Mouse (Mus musculus) kidney, embryonic 14.5 days (tissue): ENCODE data around the gene Med24. TPM values are rescaled to one million over a fixed set of nuclear protein-coding genes. Genes with fewer than 3 reads are reported as not detected.

Source experiments
- ATAC-seq: fragments of 200-750 bp; cut with Nextera tagmentation; 2 replicates; pipeline ENCODE4 v1.8.0; 2017; ENCODE audit warnings: moderate number of reproducible peaks, mild to moderate bottlenecking, moderate TSS enrichment, moderate library complexity; ENCODE audit not compliant: low FRiP score, low TSS enrichment
- H3K27ac ChIP-seq: fragments of 300-500 bp; sonication (generic); 2 replicates; pipeline ENCODE4 v1.5.1; 2014; ENCODE audit warnings: low read depth, mild to moderate bottlenecking, low read length, moderate library complexity, mixed read lengths
- H3K27me3 ChIP-seq: fragments of 300-500 bp; sonication (generic); 2 replicates; pipeline ENCODE4 v1.6.1; 2014; ENCODE audit warnings: mild to moderate bottlenecking, low read length; ENCODE audit not compliant: control insufficient read depth, insufficient read depth
- H3K36me3 ChIP-seq: fragments of 300-500 bp; sonication (generic); 2 replicates; pipeline ENCODE4 v1.6.1; 2014; ENCODE audit warnings: low read length, mixed read lengths; ENCODE audit not compliant: control insufficient read depth, insufficient read depth
- H3K4me1 ChIP-seq: fragments of 300-500 bp; sonication (generic); 2 replicates; pipeline ENCODE4 v1.6.1; 2014; ENCODE audit warnings: low read length, mixed read lengths; ENCODE audit not compliant: control insufficient read depth, insufficient read depth
- H3K4me2 ChIP-seq: fragments of 300-500 bp; sonication (generic); replicated peaks from 2 replicates; pipeline ENCODE4 v1.6.1; 2014; ENCODE audit warnings: low read depth, mild to moderate bottlenecking, low read length
- H3K4me3 ChIP-seq: fragments of 300-500 bp; sonication (generic); 2 replicates; pipeline ENCODE4 v1.5.1; 2014; ENCODE audit warnings: mild to moderate bottlenecking, low read length
- H3K9ac ChIP-seq: fragments of 300-500 bp; sonication (generic); 2 replicates; pipeline ENCODE4 v1.6.1; 2014; ENCODE audit warnings: low read depth, mild to moderate bottlenecking, low read length, moderate library complexity
- H3K9me3 ChIP-seq: fragments of 300-500 bp; sonication (generic); 2 replicates; pipeline ENCODE4 v1.6.1; 2016; ENCODE audit warnings: low read length; ENCODE audit not compliant: control insufficient read depth
- WGBS: fragments of 180-500 bp; shearing (Covaris S2); extraction: QIAGEN DNeasy Blood & Tissue Kit; methylation state at CpG from one replicate; pipeline ENCODE4 v1.1.7; 2014; 5-methylcytosine and 5-hydroxymethylcytosine counted together
- polyA plus RNA-seq: library from polyadenylated mRNA; unstranded; fragments of >200 nt; fragmentation: Nextera tagmentation; extraction: Ambion mirVana; gene quantifications from 2 replicates; pipeline ENCODE4 v1.2.1, GENCODE M21; 2014

Med24 gene
- 39.5 and 59.1 TPM in 2 replicates for polyA plus RNA-seq

GRCm38 (mm10) chr11:98729119-98729588 is at the start of gene Med24:
TSS of gene Med24 (minus strand) at chr11:98729435.
- Histone ChIP-seq H3K36me3 (peaks cover 21% of the 10 kb centered on the region), H3K4me2 (peak within 1 kb of the TSS; percentile 85), H3K9me3 (peaks cover under 1% of the 10 kb centered on the region; the same call in 1 of the 2 replicates), H3K4me3 (peak within 1 kb of the TSS; percentile 81), H3K27me3 (no peaks in the 10 kb centered on the region), H3K27ac (peak within 1 kb of the TSS; percentile 55; the same call in 1 of the 2 replicates), H3K9ac (peak within 1 kb of the TSS; percentile 66), H3K4me1 (peaks cover 4% of the 10 kb centered on the region; the same call in 1 of the 2 replicates)
- ATAC-seq = peak; percentile 94
- under 1% methylated on average over 16 of the region's 16 CpGs for WGBS

GRCm38 (mm10) chr11:98777888-98778287 is 48.7 kb upstream of the Med24 start:
- Histone ChIP-seq H3K36me3 (no peaks in the 10 kb centered on the region), H3K27me3 (no peaks in the 10 kb centered on the region), H3K4me3 (no peak overlapping the region), H3K4me1 (peaks cover 66% of the 10 kb centered on the region), H3K4me2 (no peak overlapping the region), H3K27ac (peak overlapping the region; percentile 94), H3K9me3 (no peaks in the 10 kb centered on the region), H3K9ac (no peak overlapping the region)
- no peak for ATAC-seq

GRCm38 (mm10) chr11:98776843-98777590 is 47.8 kb upstream of the Med24 start:
- WGBS = 7% methylated on average over 9 of the region's 9 CpGs
- Histone ChIP-seq H3K27me3 (no peaks in the 10 kb centered on the region), H3K9ac (peak overlapping the region; percentile 45; the same call in 1 of the 2 replicates), H3K27ac (peak overlapping the region; percentile 94), H3K4me3 (no peak overlapping the region), H3K4me2 (peak overlapping the region; percentile 15), H3K36me3 (no peaks in the 10 kb centered on the region), H3K9me3 (no peaks in the 10 kb centered on the region), H3K4me1 (peaks cover 61% of the 10 kb centered on the region)
- ATAC-seq = peak; percentile 23

- ATAC-seq = no peak
- 0 out of 2 replicates have a peak overlapping the region, but pooled peaks have one; percentile 34 for H3K4me3 ChIP-seq
- 30% methylated on average over 12 of the region's 12 CpGs for WGBS
- no peaks in the 10 kb centered on the region for H3K9me3 ChIP-seq
- H3K9ac ChIP-seq = peak overlapping the region; percentile 23; the same call in 1 of the 2 replicates
- H3K4me1 ChIP-seq = peaks cover 53% of the 10 kb centered on the region
- no peaks in the 10 kb centered on the region for H3K27me3 ChIP-seq
- peak overlapping the region; percentile 94 for H3K27ac ChIP-seq
- peak overlapping the region; percentile 77 for H3K4me2 ChIP-seq
- H3K36me3 ChIP-seq = no peaks in the 10 kb centered on the region
Observed at GRCm38 (mm10) chr11:98776052-98776764, 47.0 kb upstream of the Med24 start.

- Histone ChIP-seq H3K4me1 (peaks cover 53% of the 10 kb centered on the region), H3K9ac (peak overlapping the region; percentile 38; the same call in 1 of the 2 replicates), H3K9me3 (no peaks in the 10 kb centered on the region), H3K36me3 (no peaks in the 10 kb centered on the region; the same call in 1 of the 2 replicates), H3K4me2 (peak overlapping the region; percentile 77), H3K4me3 (peak overlapping the region; percentile 34), H3K27ac (peak overlapping the region; percentile 94), H3K27me3 (no peaks in the 10 kb centered on the region)
- peak; percentile 67 for ATAC-seq
- WGBS = 2% methylated on average over 15 of the region's 15 CpGs
Observed at GRCm38 (mm10) chr11:98775348-98776051, 46.3 kb upstream of the Med24 start.

GRCm38 (mm10) chr11:98774582-98775347 is 45.5 kb upstream of the Med24 start, which contains the start of gene Nr1d1:
TSS of gene Nr1d1 (minus strand) at chr11:98775333.
- H3K4me2 ChIP-seq = peak within 1 kb of the TSS; percentile 77
- WGBS = 1% methylated on average over 22 of the region's 22 CpGs
- H3K36me3 ChIP-seq = peaks cover 4% of the 10 kb centered on the region
- H3K27me3 ChIP-seq = no peaks in the 10 kb centered on the region
- 0 out of 2 replicates have a peak, but pooled peaks have one; percentile 0 for ATAC-seq
- H3K27ac ChIP-seq = peak within 1 kb of the TSS; percentile 94
- H3K9ac ChIP-seq = peak within 1 kb of the TSS; percentile 38; the same call in 1 of the 2 replicates
- no peaks in the 10 kb centered on the region for H3K9me3 ChIP-seq
- peak within 1 kb of the TSS; percentile 34 for H3K4me3 ChIP-seq
- peaks cover 47% of the 10 kb centered on the region for H3K4me1 ChIP-seq

GRCm38 (mm10) chr11:98773635-98774295 is 44.5 kb upstream of the Med24 start:
- no peak overlapping the region for H3K27ac ChIP-seq
- peak overlapping the region; percentile 77 for H3K4me2 ChIP-seq
- peak overlapping the region; percentile 28; the same call in 1 of the 2 replicates for H3K9ac ChIP-seq
- H3K4me3 ChIP-seq = peak overlapping the region; percentile 34
- peak; percentile 74 for ATAC-seq
- H3K27me3 ChIP-seq = no peaks in the 10 kb centered on the region
- no peaks in the 10 kb centered on the region for H3K9me3 ChIP-seq
- H3K36me3 ChIP-seq = peaks cover 14% of the 10 kb centered on the region
- under 1% methylated on average over 37 of the region's 37 CpGs for WGBS
- H3K4me1 ChIP-seq = peaks cover 51% of the 10 kb centered on the region
